Mouse (Mus musculus): ENCODE results near the gene Olfml2b. TPM values are rescaled to one million over a fixed set of nuclear protein-coding genes. Genes with fewer than 3 reads are reported as not detected.
A peak's percentile ranks its signal among the peaks of the same experiment; 100 is the strongest.

Gene Olfml2b
- polyA plus RNA-seq, 1 experiment from 2014 or later, result 11.6 TPM

DNA sequence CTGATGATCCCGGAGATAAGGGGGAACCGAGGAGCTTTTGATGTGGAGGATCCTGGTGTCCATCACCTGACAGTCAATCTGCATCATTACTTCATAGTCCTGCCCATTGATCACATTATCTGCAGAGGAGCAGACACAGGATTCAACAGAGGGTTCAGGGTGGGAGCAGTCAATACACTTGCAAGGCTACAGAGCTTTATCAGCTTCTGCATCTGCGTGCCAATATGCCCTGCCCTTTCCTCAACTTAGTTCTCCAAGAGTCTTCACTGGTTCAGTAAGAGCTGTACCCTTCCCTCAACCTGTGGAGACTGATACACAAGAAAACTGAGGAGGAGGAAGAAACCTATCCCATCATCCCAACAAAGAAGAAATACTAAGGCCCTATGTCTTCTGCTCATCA lies 65.6 kb downstream of the Olfml2b start:
- TF ChIP-seq CTCF (IDR thresholded peaks at IDR 0.05; ENCODE audit: low read depth), result no peak
- H3K9ac ChIP-seq (ENCODE audit: low read depth, low read length), result no peak overlapping the region
- no peak overlapping the region for H3K4me3 ChIP-seq (replicated peaks; ENCODE audit: low read depth, low read length)
- no peak overlapping the region for H3K27ac ChIP-seq
- 86% methylated on average over 3 of the region's 3 CpGs for WGBS
- no peaks in the 10 kb centered on the region for H3K36me3 ChIP-seq (ENCODE audit: insufficient read depth, low read length)
- H3K27me3 ChIP-seq (ENCODE audit: insufficient read depth, low read length), result no peaks in the 10 kb centered on the region
- no peak for ATAC-seq (replicated peaks; ENCODE audit: low FRiP score, low read depth)
- no peaks in the 10 kb centered on the region for H3K4me1 ChIP-seq (replicated peaks; ENCODE audit: insufficient read depth, low read length)
- no peak for DNase-seq (ENCODE audit: low spot score)
- no peaks in the 10 kb centered on the region for H3K9me3 ChIP-seq (replicated peaks; ENCODE audit: low read length)
- no peak overlapping the region for H3K4me2 ChIP-seq (ENCODE audit: low read length)

DNA sequence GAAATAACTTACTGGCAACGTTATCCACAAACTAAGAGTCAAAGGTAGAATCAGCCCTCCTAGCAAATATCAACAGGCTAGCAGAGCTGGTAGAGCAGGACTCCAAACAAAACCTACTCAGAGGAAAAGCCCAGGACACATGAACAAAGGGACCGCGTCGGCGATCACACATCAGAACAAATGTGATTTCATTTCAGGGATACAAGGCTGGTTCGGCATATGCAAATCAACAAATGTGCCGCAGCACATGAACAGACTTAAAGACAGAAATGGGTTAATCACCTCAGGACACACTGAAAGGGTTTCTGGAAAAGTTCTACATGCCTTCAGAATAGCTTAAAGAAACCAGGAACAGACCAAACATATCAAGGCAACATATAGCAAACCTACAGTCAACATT lies 67.4 kb downstream of the Olfml2b start:
- no peak overlapping the region for H3K27ac ChIP-seq
- no peak overlapping the region for H3K4me3 ChIP-seq (replicated peaks; ENCODE audit: low read depth, low read length)
- ATAC-seq (replicated peaks; ENCODE audit: low FRiP score, low read depth), result no peak
- H3K9ac ChIP-seq (ENCODE audit: low read depth, low read length), result no peak overlapping the region
- H3K27me3 ChIP-seq (ENCODE audit: insufficient read depth, low read length), result no peaks in the 10 kb centered on the region
- no peaks in the 10 kb centered on the region for H3K4me1 ChIP-seq (replicated peaks; ENCODE audit: insufficient read depth, low read length)
- H3K9me3 ChIP-seq (replicated peaks; ENCODE audit: low read length), result no peaks in the 10 kb centered on the region
- DNase-seq (ENCODE audit: low spot score), result no peak
- no peak overlapping the region for H3K4me2 ChIP-seq (ENCODE audit: low read length)
- no peak for TF ChIP-seq CTCF (IDR thresholded peaks at IDR 0.05; ENCODE audit: low read depth)
- no peaks in the 10 kb centered on the region for H3K36me3 ChIP-seq (ENCODE audit: insufficient read depth, low read length)
- WGBS, result 97% methylated on average over 7 of the region's 7 CpGs

DNA sequence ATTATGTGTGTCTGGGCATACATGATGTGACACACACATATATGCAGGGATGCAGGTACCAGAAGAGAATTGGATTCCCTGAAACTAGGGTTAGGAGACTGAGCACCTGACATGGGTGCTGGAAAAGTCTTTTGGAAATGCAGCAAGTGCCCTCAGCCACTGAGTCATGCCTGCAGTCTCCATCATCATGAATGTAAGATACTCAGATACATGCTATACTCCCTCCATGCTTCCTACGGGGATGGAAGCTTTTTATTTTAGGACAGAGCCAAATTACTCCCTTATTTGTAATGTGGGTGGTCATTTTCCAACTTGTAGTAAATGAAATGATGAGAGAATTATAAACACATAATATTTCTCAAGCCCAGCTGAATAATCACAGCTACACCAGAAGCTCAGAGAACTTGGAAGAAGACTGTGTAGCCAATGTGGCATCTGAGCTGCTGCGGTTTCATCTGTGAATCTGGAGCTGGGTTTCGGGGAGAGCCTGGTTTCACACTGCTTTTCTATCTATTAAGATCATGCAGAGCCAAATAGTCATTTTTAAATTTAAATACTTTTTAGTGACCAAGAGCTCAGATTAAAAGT lies 73.0 kb downstream of the Olfml2b start:
- H3K4me2 ChIP-seq (ENCODE audit: low read length), result no peak overlapping the region
- H3K27me3 ChIP-seq (ENCODE audit: insufficient read depth, low read length), result no peaks in the 10 kb centered on the region
- H3K4me3 ChIP-seq (replicated peaks; ENCODE audit: low read depth, low read length), result no peak overlapping the region
- H3K27ac ChIP-seq, result no peak overlapping the region
- no peak for DNase-seq (ENCODE audit: low spot score)
- 0 out of 2 replicates have a peak, but pooled peaks cover 2% of the 10 kb centered on the region for H3K4me1 ChIP-seq (replicated peaks; ENCODE audit: insufficient read depth, low read length)
- ATAC-seq (replicated peaks; ENCODE audit: low FRiP score, low read depth), result no peak
- WGBS, result 79% methylated on average over 3 of the region's 3 CpGs
- no peak overlapping the region for H3K9ac ChIP-seq (ENCODE audit: low read depth, low read length)
- no peaks in the 10 kb centered on the region for H3K9me3 ChIP-seq (replicated peaks; ENCODE audit: low read length)
- TF ChIP-seq CTCF (IDR thresholded peaks at IDR 0.05; ENCODE audit: low read depth), result no peak
- no peaks in the 10 kb centered on the region for H3K36me3 ChIP-seq (ENCODE audit: insufficient read depth, low read length)

DNA sequence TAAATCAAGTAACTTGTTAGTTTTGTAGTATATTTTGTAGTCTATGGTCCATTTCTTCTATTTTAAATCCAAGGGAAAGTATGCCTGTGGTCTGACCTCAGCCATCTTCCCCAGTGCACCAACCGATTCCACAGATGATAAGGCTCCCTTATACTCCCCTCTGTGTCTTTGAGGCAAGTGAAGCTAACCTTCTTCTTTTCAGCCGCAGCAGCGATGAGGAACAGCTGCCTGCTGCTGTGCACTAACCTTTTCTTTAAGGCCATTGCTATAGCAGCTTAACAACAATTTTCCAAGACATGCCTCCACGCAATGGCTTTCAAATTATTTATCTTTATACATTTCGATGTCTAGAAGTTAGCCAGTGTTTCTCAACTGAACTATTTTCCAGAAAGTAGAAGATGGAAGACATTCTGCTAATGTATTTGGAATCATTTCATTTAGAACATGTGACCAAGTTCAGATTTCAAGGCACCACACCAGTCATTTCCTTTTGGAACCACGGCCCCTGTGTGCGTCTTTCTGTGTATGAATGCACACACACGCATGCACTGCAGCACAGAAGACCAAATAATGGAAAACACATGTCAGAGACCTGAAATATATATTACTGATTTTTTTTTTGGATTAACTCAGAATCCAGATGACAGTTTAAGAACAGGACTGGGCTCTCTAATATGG lies 73.9 kb downstream of the Olfml2b start:
- Histone ChIP-seq H3K4me2 (ENCODE audit: low read length) (no peak overlapping the region), H3K36me3 (ENCODE audit: insufficient read depth, low read length) (no peaks in the 10 kb centered on the region), H3K4me1 (replicated peaks; ENCODE audit: insufficient read depth, low read length) (0 out of 2 replicates have a peak, but pooled peaks cover 2% of the 10 kb centered on the region), H3K9me3 (replicated peaks; ENCODE audit: low read length) (no peaks in the 10 kb centered on the region), H3K9ac (ENCODE audit: low read depth, low read length) (no peak overlapping the region), H3K27ac (no peak overlapping the region), H3K4me3 (replicated peaks; ENCODE audit: low read depth, low read length) (no peak overlapping the region), H3K27me3 (ENCODE audit: insufficient read depth, low read length) (no peaks in the 10 kb centered on the region)
- 55% methylated on average over 8 of the region's 8 CpGs for WGBS
- no peak for ATAC-seq (replicated peaks; ENCODE audit: low FRiP score, low read depth)
- no peak for TF ChIP-seq CTCF (IDR thresholded peaks at IDR 0.05; ENCODE audit: low read depth)
- DNase-seq (ENCODE audit: low spot score), result peak; percentile 56

DNA sequence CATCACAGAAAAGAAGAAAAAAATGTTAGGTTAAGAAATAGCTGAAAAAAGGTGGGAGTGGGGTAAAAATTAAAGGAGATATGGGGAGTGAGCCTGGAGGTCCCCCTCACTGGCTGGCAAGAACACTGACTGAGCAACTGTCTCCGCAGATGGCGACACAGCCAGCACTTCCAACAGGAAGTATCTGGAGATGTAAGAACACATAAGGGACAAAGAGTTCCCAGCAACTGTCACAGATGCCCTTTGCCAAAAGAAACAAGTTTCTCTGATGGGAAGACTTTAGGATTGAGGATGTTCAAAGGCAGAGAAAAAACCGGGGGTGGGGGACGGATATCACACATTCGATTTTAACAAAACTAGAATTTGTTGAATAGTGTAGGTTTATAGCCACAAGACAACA lies 77.2 kb downstream of the Olfml2b start:
- DNase-seq (ENCODE audit: low spot score) (peak; percentile 27), ATAC-seq (replicated peaks; ENCODE audit: low FRiP score, low read depth) (no peak)
- H3K27ac ChIP-seq, result no peak overlapping the region
- H3K4me2 ChIP-seq (ENCODE audit: low read length), result no peak overlapping the region
- TF ChIP-seq CTCF (IDR thresholded peaks at IDR 0.05; ENCODE audit: low read depth), result no peak
- WGBS, result 77% methylated on average over 5 of the region's 5 CpGs
- H3K27me3 ChIP-seq (ENCODE audit: insufficient read depth, low read length), result no peaks in the 10 kb centered on the region
- no peaks in the 10 kb centered on the region for H3K9me3 ChIP-seq (replicated peaks; ENCODE audit: low read length)
- no peaks in the 10 kb centered on the region for H3K36me3 ChIP-seq (ENCODE audit: insufficient read depth, low read length)
- 0 out of 2 replicates have a peak, but pooled peaks cover 2% of the 10 kb centered on the region for H3K4me1 ChIP-seq (replicated peaks; ENCODE audit: insufficient read depth, low read length)
- H3K4me3 ChIP-seq (replicated peaks; ENCODE audit: low read depth, low read length), result no peak overlapping the region
- no peak overlapping the region for H3K9ac ChIP-seq (ENCODE audit: low read depth, low read length)

DNA sequence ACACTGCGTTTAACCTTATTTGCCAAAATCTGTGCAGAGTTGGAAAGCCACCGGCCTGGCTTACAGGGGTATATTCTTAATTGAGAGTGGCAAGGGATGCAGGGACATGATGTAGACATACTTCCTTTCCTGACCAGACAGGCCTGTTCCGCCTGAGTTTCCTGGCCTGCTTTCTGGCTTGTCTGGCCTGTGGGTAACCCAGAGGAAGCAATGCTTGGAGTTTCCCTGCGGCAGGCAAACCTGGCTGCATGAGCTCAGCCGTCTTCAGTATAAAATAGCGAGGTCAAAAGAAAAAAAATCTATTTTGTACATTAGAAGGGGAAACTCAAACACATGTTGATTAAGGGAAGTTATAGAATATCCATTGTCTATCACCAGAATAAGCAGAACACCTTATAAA lies 84.2 kb downstream of the Olfml2b start:
- no peaks in the 10 kb centered on the region for H3K4me1 ChIP-seq (replicated peaks; ENCODE audit: insufficient read depth, low read length)
- no peak overlapping the region for H3K4me2 ChIP-seq (ENCODE audit: low read length)
- H3K4me3 ChIP-seq (replicated peaks; ENCODE audit: low read depth, low read length), result no peak overlapping the region
- DNase-seq (ENCODE audit: low spot score) (no peak), ATAC-seq (replicated peaks; ENCODE audit: low FRiP score, low read depth) (no peak)
- no peaks in the 10 kb centered on the region for H3K27me3 ChIP-seq (ENCODE audit: insufficient read depth, low read length)
- WGBS, result 75% methylated on average over 6 of the region's 6 CpGs
- no peak overlapping the region for H3K9ac ChIP-seq (ENCODE audit: low read depth, low read length)
- no peaks in the 10 kb centered on the region for H3K36me3 ChIP-seq (ENCODE audit: insufficient read depth, low read length)
- H3K9me3 ChIP-seq (replicated peaks; ENCODE audit: low read length), result no peaks in the 10 kb centered on the region
- no peak overlapping the region for H3K27ac ChIP-seq
- TF ChIP-seq CTCF (IDR thresholded peaks at IDR 0.05; ENCODE audit: low read depth), result no peak
